Mouse (Mus musculus) thymus, postnatal 0 days (tissue): Measurements from ENCODE around the gene Olfr19. TPM values are rescaled to one million over a fixed set of nuclear protein-coding genes. Genes with fewer than 3 reads are reported as not detected.
"Not testable (repeated sequence)": the region's sequence is repeated elsewhere in the genome, so short reads cannot be mapped to it uniquely, and the experiment has no call there.

Experiments used
- DNase-seq: peaks from one replicate; pipeline ENCODE4 v3.0.0-alpha.2; 2015; ENCODE audit warnings: low spot score
- polyA plus RNA-seq: library from polyadenylated mRNA; unstranded; fragments of >200 nt; fragmentation: Nextera tagmentation; extraction: Ambion mirVana; gene quantifications from 2 replicates; pipeline ENCODE4 v1.2.1, GENCODE M21; 2015

Gene Olfr19
- polyA plus RNA-seq: not detected in 2 replicates

DNA sequence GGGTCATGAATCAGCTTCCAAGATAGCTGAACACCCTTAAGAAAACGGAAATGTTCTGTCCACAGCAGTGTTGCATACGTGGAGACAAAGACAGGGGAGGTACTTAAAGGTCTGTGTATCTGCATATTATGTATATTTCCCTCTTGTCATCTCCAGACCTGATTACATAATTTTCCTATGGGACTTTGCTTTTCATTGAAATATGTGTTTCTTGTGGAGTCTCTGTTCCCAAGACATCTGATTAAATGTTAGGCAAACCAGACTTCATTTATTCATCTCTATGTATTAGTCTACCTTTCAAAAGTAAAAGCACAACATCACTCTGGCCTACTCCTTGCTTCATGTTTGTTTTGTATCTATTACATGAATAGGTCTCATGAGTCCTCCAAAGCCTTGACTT is at the start of gene Olfr19:
Olfr19 (minus strand) TSS at position 101 of the 400 bp plus-strand sequence.
- DNase-seq: no peak

DNA sequence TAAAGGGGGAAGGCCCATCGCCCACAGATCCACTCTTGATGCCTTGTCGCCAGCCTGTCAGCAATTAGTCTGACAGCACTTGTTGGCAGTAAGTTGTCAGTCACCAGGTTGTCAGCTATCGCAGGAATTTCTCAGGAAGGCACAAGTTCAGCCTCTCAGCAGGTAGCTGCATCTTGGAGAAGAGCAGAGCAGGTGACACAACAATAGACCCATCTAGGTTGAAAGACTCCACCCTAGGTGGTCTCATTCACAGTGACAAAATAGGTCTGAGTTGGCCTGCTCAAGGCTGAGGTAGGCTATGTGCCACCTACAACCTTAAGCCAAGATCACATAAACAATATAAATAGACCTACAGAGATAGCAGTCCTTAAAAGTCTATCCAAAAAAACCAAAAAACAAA is 8.8 kb upstream of the Olfr19 start:
- no peak for DNase-seq

DNA sequence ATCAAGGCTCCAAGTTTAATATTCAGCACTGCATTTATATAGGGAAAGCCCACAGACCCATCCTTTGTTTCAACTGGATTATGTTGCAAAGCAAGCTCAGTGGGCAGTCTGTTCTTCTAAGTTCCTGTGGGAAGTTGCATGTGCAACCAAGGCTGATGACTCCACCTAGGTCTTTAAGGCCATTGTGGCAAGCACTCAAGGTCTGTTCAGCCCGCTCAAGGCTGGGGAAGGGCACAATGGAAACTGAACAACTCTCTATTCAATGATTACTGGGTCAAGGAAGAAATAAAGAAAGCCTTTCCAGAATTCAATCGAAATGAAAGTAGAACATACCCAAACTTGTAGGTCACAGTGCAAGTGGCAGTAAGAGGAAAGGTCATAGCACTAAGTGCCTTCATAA is 7.8 kb upstream of the Olfr19 start:
- DNase-seq: no peak

DNA sequence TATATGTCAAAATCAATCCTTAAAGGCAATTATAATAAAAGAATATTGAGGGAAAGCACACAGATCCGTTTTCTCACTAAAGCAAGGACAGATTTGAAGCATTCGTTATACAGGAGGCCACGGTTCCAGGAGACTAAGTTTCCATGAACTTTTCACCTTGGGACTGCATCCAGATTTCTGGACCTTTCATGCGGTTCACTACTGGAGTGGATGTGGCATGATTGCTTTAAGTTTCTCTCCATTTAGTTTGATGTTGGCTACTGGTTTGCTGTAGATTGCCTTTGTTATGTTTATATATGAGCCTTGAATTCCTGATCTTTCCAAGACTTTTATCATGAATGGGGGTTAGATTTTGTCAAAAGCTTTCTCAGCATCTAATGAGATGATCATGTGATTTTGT is 11.2 kb downstream of the Olfr19 start:
- DNase-seq: no peak

DNA sequence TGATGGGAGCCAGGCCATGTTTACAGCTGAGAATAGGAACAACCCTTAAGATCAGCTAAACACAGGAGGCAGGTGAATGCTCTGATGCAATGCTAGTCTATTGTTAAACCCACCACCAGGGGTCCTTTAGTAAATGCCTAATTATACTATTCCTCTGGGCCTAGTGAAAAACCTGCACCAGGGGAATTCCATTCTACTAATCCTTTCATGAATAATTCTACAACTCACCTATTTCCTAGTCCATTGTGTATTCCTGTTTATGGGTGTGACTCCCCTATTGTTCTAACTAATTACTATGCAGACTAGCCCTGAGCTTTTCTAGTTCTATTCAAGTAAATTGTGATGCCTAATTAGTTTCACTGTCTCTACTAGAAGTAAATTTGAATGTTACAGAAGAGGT is 11.7 kb downstream of the Olfr19 start:
- DNase-seq: not testable (repeated sequence)

DNA sequence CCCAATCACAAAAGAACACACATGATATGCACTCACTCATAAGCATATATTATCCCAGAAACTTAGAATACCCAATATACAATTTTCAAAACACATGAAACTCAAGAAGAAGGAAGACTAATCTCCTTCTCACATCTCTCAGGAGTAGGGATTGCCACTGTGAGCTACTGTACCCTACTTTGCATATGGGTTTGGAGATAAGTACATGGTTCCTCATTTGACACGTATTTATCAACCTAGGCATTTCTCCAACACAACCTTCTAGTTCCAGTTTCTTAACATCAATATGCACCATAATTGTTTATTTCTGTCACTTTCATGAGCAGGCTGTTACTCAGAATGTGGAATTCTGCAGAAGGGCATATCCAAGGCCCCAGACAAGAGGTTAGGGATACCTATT is 31.1 kb downstream of the Olfr19 start:
- DNase-seq: no peak

DNA sequence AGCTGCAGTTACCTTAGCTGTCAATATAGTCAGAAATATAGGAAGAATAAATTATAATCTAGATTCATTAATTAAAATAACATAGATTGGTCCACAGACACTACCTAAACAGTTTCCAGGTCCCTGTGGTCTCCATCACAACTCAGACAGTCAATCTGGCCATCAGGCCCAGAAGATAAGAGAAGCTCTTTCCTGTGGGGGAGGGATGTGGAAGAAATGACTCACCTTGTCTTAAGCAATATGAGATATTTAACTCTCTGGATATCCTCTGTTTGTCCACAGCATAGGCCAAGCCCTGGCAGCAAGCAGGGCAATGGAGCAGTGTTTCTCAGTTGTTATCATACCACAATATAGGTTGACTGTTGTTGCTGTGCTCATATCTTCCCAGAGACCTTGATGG is 42.5 kb downstream of the Olfr19 start:
- no peak for DNase-seq

Other genes starting within 250 kb of the Olfr19 start
- gene Fgd4, start 75.9 kb downstream of the Olfr19 start, polyA plus RNA-seq: 2.3 and 2.9 TPM in 2 replicates
- gene Spag6l, start 153.1 kb upstream of the Olfr19 start, polyA plus RNA-seq: 0.29 and 0.62 TPM in 2 replicates
- gene Igll1, start 187.6 kb upstream of the Olfr19 start, polyA plus RNA-seq: 0.62 and 0.64 TPM in 2 replicates
- 53.2 and 59.6 TPM in 2 replicates for gene Top3b, start 194.3 kb upstream of the Olfr19 start, polyA plus RNA-seq
- gene Vpreb1, start 194.4 kb upstream of the Olfr19 start, polyA plus RNA-seq: 6.3 and 7.3 TPM in 2 replicates
- gene Ppm1f, start 220.1 kb upstream of the Olfr19 start, polyA plus RNA-seq: 18.1 and 19.8 TPM in 2 replicates